Mouse (Mus musculus): ENCODE results near the gene Il4ra.

- no peak for TF ChIP-seq CTCF (IDR thresholded peaks at IDR 0.05; ENCODE audit: low read depth)
- TF ChIP-seq EP300 (IDR thresholded peaks at IDR 0.05; ENCODE audit: low read depth): no peak
Observed at GRCm38 (mm10) chr7:125578106-125578505, 26.2 kb downstream of the Il4ra start.

Measured in liver, embryonic 14.5 days (tissue).